Mouse (Mus musculus): ENCODE results near the gene Sppl2c.

- TF ChIP-seq MAFK (IDR thresholded peaks at IDR 0.05; ENCODE audit: insufficient read depth, low read depth, low read length) (no peak), ZNF384 (IDR thresholded peaks at IDR 0.05; ENCODE audit: low read depth, low read length) (no peak), HCFC1 (IDR thresholded peaks at IDR 0.05; ENCODE audit: borderline replicate concordance, insufficient read depth, low read length) (no peak), ZC3H11A (IDR thresholded peaks at IDR 0.05; ENCODE audit: borderline replicate concordance, low read depth, low read length) (no peak), CHD2 (IDR thresholded peaks at IDR 0.05; ENCODE audit: low read depth, low read length) (no peak)
Measured at GRCm38 (mm10) chr11:104211251-104211650, 25.1 kb downstream of the Sppl2c start.
